Mouse (Mus musculus): ENCODE results near the gene Hmgb1. TPM values are rescaled to one million over a fixed set of nuclear protein-coding genes. Genes with fewer than 3 reads are reported as not detected.

Gene Hmgb1
- polyA plus RNA-seq, 1 experiment from 2014 or later: 439 TPM

DNA sequence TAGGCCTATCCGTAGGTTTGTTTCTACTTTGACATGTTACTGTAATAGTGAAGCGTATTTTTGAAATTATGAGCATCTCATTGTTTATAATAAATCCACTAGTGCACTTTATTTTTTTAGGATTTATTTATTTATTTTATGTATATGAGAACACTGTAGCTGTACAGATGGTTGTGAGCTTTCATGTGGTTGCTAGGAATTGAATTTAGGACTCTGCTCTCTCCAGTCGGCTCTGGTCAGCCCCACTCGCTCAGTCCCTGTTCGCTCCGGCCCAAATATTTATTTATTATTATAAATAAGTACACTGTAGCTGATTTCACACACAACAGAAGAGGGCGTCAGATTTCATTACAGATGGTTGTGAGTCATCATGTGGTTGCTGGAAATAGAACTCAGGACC is 24.5 kb upstream of the Hmgb1 start:
- Histone ChIP-seq H3K9me3 (ENCODE audit: low read length) (no peaks in the 10 kb centered on the region), H3K27ac (ENCODE audit: low read depth) (no peak overlapping the region), H3K27me3 (ENCODE audit: insufficient read depth, low read length) (no peaks in the 10 kb centered on the region), H3K4me1 (ENCODE audit: insufficient read depth) (no peaks in the 10 kb centered on the region), H3K36me3 (replicated peaks; ENCODE audit: insufficient read depth, low read length) (peaks cover 76% of the 10 kb centered on the region), H3K4me2 (ENCODE audit: low read depth, low read length) (no peak overlapping the region), H3K4me3 (ENCODE audit: low read depth, low read length) (no peak overlapping the region), H3K9ac (replicated peaks) (no peak overlapping the region)
- DNase-seq: no peak
- ATAC-seq: no peak
- no peak for TF ChIP-seq EP300 (IDR thresholded peaks at IDR 0.05; ENCODE audit: low read depth)
- no peak for TF ChIP-seq CTCF (IDR thresholded peaks at IDR 0.05; ENCODE audit: low read depth)
- WGBS (ENCODE audit: insufficient replicate concordance): 92% methylated on average over 7 of the region's 7 CpGs

DNA sequence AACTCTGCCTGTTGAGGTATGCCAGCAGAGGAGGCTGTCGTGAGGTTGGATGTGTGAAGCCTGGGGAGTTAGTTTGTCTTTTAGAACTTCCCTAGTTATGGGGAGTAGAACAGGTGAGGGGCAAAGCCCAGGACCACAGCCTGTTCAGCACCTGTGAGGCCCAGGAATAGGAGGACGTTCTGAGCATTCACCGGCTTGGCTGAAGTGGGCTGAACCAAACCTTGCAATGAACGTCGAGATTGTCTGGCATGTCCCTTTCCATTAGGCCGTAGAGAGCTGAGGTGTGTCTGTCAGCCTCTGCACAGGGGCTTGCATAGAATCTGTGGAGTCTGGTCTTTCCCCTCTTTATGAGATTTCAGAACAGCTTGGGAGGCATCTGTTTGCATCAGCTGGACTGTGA is 23.4 kb upstream of the Hmgb1 start:
- no peaks in the 10 kb centered on the region for H3K27me3 ChIP-seq (ENCODE audit: insufficient read depth, low read length)
- H3K4me2 ChIP-seq (ENCODE audit: low read depth, low read length): no peak overlapping the region
- ATAC-seq (no peak), DNase-seq (no peak)
- H3K9ac ChIP-seq (replicated peaks): no peak overlapping the region
- 86% methylated on average over 6 of the region's 6 CpGs for WGBS (ENCODE audit: insufficient replicate concordance)
- TF ChIP-seq EP300 (IDR thresholded peaks at IDR 0.05; ENCODE audit: low read depth): no peak
- TF ChIP-seq CTCF (IDR thresholded peaks at IDR 0.05; ENCODE audit: low read depth): no peak
- H3K27ac ChIP-seq (ENCODE audit: low read depth): no peak overlapping the region
- no peaks in the 10 kb centered on the region for H3K4me1 ChIP-seq (ENCODE audit: insufficient read depth)
- H3K36me3 ChIP-seq (replicated peaks; ENCODE audit: insufficient read depth, low read length): peaks cover 75% of the 10 kb centered on the region
- H3K9me3 ChIP-seq (ENCODE audit: low read length): no peaks in the 10 kb centered on the region
- H3K4me3 ChIP-seq (ENCODE audit: low read depth, low read length): no peak overlapping the region

DNA sequence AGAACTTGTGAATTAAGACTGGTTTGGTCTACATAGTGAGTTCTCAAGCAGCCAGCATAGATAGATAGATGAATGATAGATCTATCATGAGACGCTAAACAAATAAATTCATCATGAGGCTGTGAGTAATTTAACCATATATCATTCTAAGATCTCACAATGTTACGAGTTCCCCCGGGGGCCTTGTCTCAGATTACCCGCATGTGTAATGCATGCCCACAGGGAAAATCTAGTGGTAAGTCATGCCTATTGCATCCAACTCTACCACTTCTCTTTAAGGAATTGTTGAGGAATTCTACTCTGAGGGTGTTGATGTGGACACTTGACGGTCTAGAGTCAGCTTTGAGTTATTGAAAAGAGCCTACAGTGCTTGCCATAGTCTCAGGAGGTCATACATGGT is 22.0 kb upstream of the Hmgb1 start:
- no peaks in the 10 kb centered on the region for H3K9me3 ChIP-seq (ENCODE audit: low read length)
- no peak overlapping the region for H3K4me3 ChIP-seq (ENCODE audit: low read depth, low read length)
- DNase-seq (no peak), ATAC-seq (no peak)
- no peak overlapping the region for H3K27ac ChIP-seq (ENCODE audit: low read depth)
- no peak overlapping the region for H3K4me2 ChIP-seq (ENCODE audit: low read depth, low read length)
- H3K4me1 ChIP-seq (ENCODE audit: insufficient read depth): no peaks in the 10 kb centered on the region
- H3K9ac ChIP-seq (replicated peaks): no peak overlapping the region
- no peak for TF ChIP-seq CTCF (IDR thresholded peaks at IDR 0.05; ENCODE audit: low read depth)
- TF ChIP-seq EP300 (IDR thresholded peaks at IDR 0.05; ENCODE audit: low read depth): no peak
- WGBS (ENCODE audit: insufficient replicate concordance): 92% methylated on average over 5 of the region's 5 CpGs
- peaks cover 78% of the 10 kb centered on the region for H3K36me3 ChIP-seq (replicated peaks; ENCODE audit: insufficient read depth, low read length)
- no peaks in the 10 kb centered on the region for H3K27me3 ChIP-seq (ENCODE audit: insufficient read depth, low read length)

DNA sequence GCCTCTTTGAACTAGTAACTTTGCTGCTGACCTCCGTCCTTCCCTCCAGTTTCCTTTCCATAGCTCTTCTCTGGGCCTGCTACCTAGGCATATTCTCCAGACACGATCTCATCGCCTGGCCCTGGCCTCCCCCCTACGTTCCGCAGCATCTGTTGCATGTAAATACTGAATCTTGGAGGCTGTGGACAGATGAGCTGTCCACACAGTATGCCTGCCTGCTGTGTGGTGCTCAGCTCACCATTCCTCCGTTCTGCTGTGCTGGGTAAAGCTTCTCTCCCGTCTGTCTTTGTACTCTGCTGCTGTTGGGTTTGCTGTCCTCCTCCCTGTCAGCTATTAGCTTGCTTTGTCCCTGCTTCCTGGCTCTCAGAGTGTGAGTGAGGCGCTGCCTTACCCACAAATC is 21.0 kb upstream of the Hmgb1 start:
- ATAC-seq (no peak), DNase-seq (no peak)
- H3K27me3 ChIP-seq (ENCODE audit: insufficient read depth, low read length): no peaks in the 10 kb centered on the region
- no peak overlapping the region for H3K4me3 ChIP-seq (ENCODE audit: low read depth, low read length)
- 82% methylated on average over 8 of the region's 8 CpGs for WGBS (ENCODE audit: insufficient replicate concordance)
- TF ChIP-seq EP300 (IDR thresholded peaks at IDR 0.05; ENCODE audit: low read depth): no peak
- TF ChIP-seq CTCF (IDR thresholded peaks at IDR 0.05; ENCODE audit: low read depth): no peak
- no peak overlapping the region for H3K27ac ChIP-seq (ENCODE audit: low read depth)
- no peaks in the 10 kb centered on the region for H3K9me3 ChIP-seq (ENCODE audit: low read length)
- peaks cover 73% of the 10 kb centered on the region for H3K36me3 ChIP-seq (replicated peaks; ENCODE audit: insufficient read depth, low read length)
- no peak overlapping the region for H3K9ac ChIP-seq (replicated peaks)
- H3K4me2 ChIP-seq (ENCODE audit: low read depth, low read length): no peak overlapping the region
- no peaks in the 10 kb centered on the region for H3K4me1 ChIP-seq (ENCODE audit: insufficient read depth)

DNA sequence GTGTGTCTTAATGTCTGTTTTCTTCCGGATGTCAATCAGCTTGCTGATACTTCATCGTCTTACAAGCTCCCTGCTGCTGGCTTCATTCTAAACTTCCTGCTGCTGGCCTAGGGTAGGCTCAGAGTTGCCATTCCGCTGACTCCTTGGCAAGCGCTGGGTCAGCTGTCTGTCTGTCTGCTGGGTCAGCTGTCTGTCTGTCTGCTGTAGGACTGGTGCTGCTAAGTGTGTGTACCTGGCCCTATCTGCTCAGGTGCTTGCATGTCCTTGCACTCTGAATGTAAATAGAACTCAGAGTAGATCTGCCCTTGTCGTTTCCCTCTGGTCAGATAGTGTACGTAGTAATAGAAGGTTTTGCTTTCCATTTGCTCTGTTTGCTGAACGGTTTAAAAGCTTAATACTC is 20.5 kb upstream of the Hmgb1 start:
- TF ChIP-seq CTCF (IDR thresholded peaks at IDR 0.05; ENCODE audit: low read depth): no peak
- TF ChIP-seq EP300 (IDR thresholded peaks at IDR 0.05; ENCODE audit: low read depth): no peak

DNA sequence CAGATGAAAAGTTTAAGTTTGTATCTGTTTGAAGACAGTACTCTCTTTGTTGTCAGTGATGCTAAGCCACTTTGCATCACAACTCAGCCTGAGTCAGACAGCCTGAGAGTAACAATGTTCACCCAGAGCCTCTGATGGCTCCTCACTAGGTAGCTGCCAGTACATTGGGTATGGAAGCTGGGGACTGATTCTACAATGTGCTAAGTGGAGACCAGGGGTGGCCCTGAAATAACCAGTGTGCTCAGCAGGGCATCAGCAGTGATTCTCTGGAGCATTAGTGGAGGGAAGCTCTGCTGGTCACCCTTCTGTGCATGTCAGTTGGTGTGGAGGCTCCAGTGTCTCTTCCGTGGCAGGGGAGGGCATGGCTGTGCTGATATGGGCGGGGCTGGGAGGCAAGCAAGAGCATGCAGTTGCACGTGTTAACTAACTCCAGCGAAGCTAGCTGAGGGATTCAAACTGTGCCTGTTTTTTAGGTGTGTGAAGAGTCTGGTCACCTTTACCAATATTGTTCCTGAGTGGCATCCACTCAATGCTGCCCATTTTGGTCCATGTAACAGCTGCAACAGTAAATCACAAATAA is 19.6 kb upstream of the Hmgb1 start:
- 62% methylated on average over 4 of the region's 4 CpGs for WGBS (ENCODE audit: insufficient replicate concordance)
- H3K9me3 ChIP-seq (ENCODE audit: low read length): no peaks in the 10 kb centered on the region
- no peak overlapping the region for H3K27ac ChIP-seq (ENCODE audit: low read depth)
- no peak overlapping the region for H3K4me3 ChIP-seq (ENCODE audit: low read depth, low read length)
- H3K27me3 ChIP-seq (ENCODE audit: insufficient read depth, low read length): no peaks in the 10 kb centered on the region
- ATAC-seq: no peak
- DNase-seq: no peak
- H3K9ac ChIP-seq (replicated peaks): no peak overlapping the region
- no peak overlapping the region for H3K4me2 ChIP-seq (ENCODE audit: low read depth, low read length)
- peaks cover 5% of the 10 kb centered on the region; the same call in 1 of the 2 replicates for H3K4me1 ChIP-seq (ENCODE audit: insufficient read depth)
- H3K36me3 ChIP-seq (replicated peaks; ENCODE audit: insufficient read depth, low read length): peaks cover 70% of the 10 kb centered on the region
- TF ChIP-seq EP300 (IDR thresholded peaks at IDR 0.05; ENCODE audit: low read depth) (no peak), CTCF (IDR thresholded peaks at IDR 0.05; ENCODE audit: low read depth) (no peak)

More for the DNA sequence above, 20.5 kb upstream of the Hmgb1 start:
- Histone ChIP-seq H3K4me2 (ENCODE audit: low read depth, low read length) (no peak overlapping the region), H3K9ac (replicated peaks) (no peak overlapping the region), H3K27me3 (ENCODE audit: insufficient read depth, low read length) (no peaks in the 10 kb centered on the region), H3K9me3 (ENCODE audit: low read length) (no peaks in the 10 kb centered on the region), H3K27ac (ENCODE audit: low read depth) (0 out of 2 replicates have a peak overlapping the region, but pooled peaks have one; percentile 7), H3K4me3 (ENCODE audit: low read depth, low read length) (no peak overlapping the region), H3K36me3 (replicated peaks; ENCODE audit: insufficient read depth, low read length) (peaks cover 69% of the 10 kb centered on the region), H3K4me1 (ENCODE audit: insufficient read depth) (no peaks in the 10 kb centered on the region)
- ATAC-seq: no peak
- DNase-seq: no peak
- WGBS (ENCODE audit: insufficient replicate concordance): 80% methylated on average over 7 of the region's 7 CpGs

Measured in liver, postnatal 0 days (tissue).